Mouse (Mus musculus): Measurements from ENCODE around the gene Gpr31b. TPM values are rescaled to one million over a fixed set of nuclear protein-coding genes. Genes with fewer than 3 reads are reported as not detected.
"Not testable (repeated sequence)": the region's sequence is repeated elsewhere in the genome, so short reads cannot be mapped to it uniquely, and the experiment has no call there.

Gene Gpr31b
- total RNA-seq (2021) (under 1 TPM in 1 of 2 experiments, not detected in 1; 0.32 TPM), polyA plus RNA-seq (2012; rRNA removed) (0.31 TPM in 1 of 2 replicates, not detected in the other)
- long read RNA-seq, result 0 reads

- H3K36me3 ChIP-seq (ENCODE audit: control insufficient read depth, insufficient read depth, low read length); H3K79me2 ChIP-seq (replicated peaks; ENCODE audit: control insufficient read depth, insufficient read depth, low read length); H3K4me1 ChIP-seq (ENCODE audit: control insufficient read depth, insufficient read depth, low read length); H3K27ac ChIP-seq; intact Hi-C loops (cut with DNase I); DNase-seq; H3K4me3 ChIP-seq; H3K9ac ChIP-seq (ENCODE audit: low read depth, low read length); H3K27me3 ChIP-seq (ENCODE audit: control insufficient read depth, insufficient read depth, low read length): not testable (repeated sequence)
- WGBS, result 44% methylated on average over 2 of the region's 8 CpGs
These were observed at the start of gene Gpr31b for GRCm38 (mm10) chr17:13052124-13052813. Gene Gpr31b (minus strand): TSS chr17:13052296.

- intact Hi-C loops (cut with DNase I); H3K27me3 ChIP-seq (ENCODE audit: control insufficient read depth, insufficient read depth, low read length); H3K36me3 ChIP-seq (ENCODE audit: control insufficient read depth, insufficient read depth, low read length); H3K9ac ChIP-seq (ENCODE audit: low read depth, low read length); H3K27ac ChIP-seq; H3K79me2 ChIP-seq (replicated peaks; ENCODE audit: control insufficient read depth, insufficient read depth, low read length); DNase-seq; H3K4me1 ChIP-seq (ENCODE audit: control insufficient read depth, insufficient read depth, low read length); H3K4me3 ChIP-seq: not testable (repeated sequence)
- WGBS, result 66% methylated on average over 2 of the region's 4 CpGs
These were observed 40.9 kb upstream of the Gpr31b start for GRCm38 (mm10) chr17:13092960-13093359.

GRCm38 (mm10) chr17:13092100-13092764 is 40.1 kb upstream of the Gpr31b start:
- H3K9ac ChIP-seq (ENCODE audit: low read depth, low read length); H3K4me1 ChIP-seq (ENCODE audit: control insufficient read depth, insufficient read depth, low read length); DNase-seq; intact Hi-C loops (cut with DNase I); H3K27me3 ChIP-seq (ENCODE audit: control insufficient read depth, insufficient read depth, low read length); H3K36me3 ChIP-seq (ENCODE audit: control insufficient read depth, insufficient read depth, low read length); H3K79me2 ChIP-seq (replicated peaks; ENCODE audit: control insufficient read depth, insufficient read depth, low read length); H3K27ac ChIP-seq; H3K4me3 ChIP-seq: not testable (repeated sequence)
- WGBS, result 67% methylated on average over 8 of the region's 8 CpGs

- H3K4me1 ChIP-seq (ENCODE audit: control insufficient read depth, insufficient read depth, low read length); H3K9ac ChIP-seq (ENCODE audit: low read depth, low read length); intact Hi-C loops (cut with DNase I); H3K79me2 ChIP-seq (replicated peaks; ENCODE audit: control insufficient read depth, insufficient read depth, low read length); H3K36me3 ChIP-seq (ENCODE audit: control insufficient read depth, insufficient read depth, low read length); DNase-seq; H3K27ac ChIP-seq; H3K4me3 ChIP-seq; H3K27me3 ChIP-seq (ENCODE audit: control insufficient read depth, insufficient read depth, low read length): not testable (repeated sequence)
- WGBS, result no CpG with 5 or more reads among the region's 1 CpGs
These were observed 39.4 kb upstream of the Gpr31b start for GRCm38 (mm10) chr17:13091510-13091909.

- intact Hi-C loops (cut with DNase I); H3K4me1 ChIP-seq (ENCODE audit: control insufficient read depth, insufficient read depth, low read length); H3K4me3 ChIP-seq; H3K36me3 ChIP-seq (ENCODE audit: control insufficient read depth, insufficient read depth, low read length); H3K9ac ChIP-seq (ENCODE audit: low read depth, low read length); H3K27me3 ChIP-seq (ENCODE audit: control insufficient read depth, insufficient read depth, low read length); H3K79me2 ChIP-seq (replicated peaks; ENCODE audit: control insufficient read depth, insufficient read depth, low read length); H3K27ac ChIP-seq; DNase-seq: not testable (repeated sequence)
- 43% methylated on average over 4 of the region's 5 CpGs for WGBS
These were observed 17.1 kb upstream of the Gpr31b start for GRCm38 (mm10) chr17:13069227-13069626.

- DNase-seq; H3K27ac ChIP-seq; H3K4me3 ChIP-seq; H3K36me3 ChIP-seq (ENCODE audit: control insufficient read depth, insufficient read depth, low read length); H3K79me2 ChIP-seq (replicated peaks; ENCODE audit: control insufficient read depth, insufficient read depth, low read length); H3K4me1 ChIP-seq (ENCODE audit: control insufficient read depth, insufficient read depth, low read length); intact Hi-C loops (cut with DNase I); H3K27me3 ChIP-seq (ENCODE audit: control insufficient read depth, insufficient read depth, low read length); H3K9ac ChIP-seq (ENCODE audit: low read depth, low read length): not testable (repeated sequence)
- WGBS, result 100% methylated on average over 1 of the region's 4 CpGs
These were observed 15.8 kb upstream of the Gpr31b start for GRCm38 (mm10) chr17:13067864-13068385.

- intact Hi-C loops (cut with DNase I); H3K27ac ChIP-seq; H3K4me3 ChIP-seq; H3K9ac ChIP-seq (ENCODE audit: low read depth, low read length); H3K79me2 ChIP-seq (replicated peaks; ENCODE audit: control insufficient read depth, insufficient read depth, low read length); H3K4me1 ChIP-seq (ENCODE audit: control insufficient read depth, insufficient read depth, low read length); H3K36me3 ChIP-seq (ENCODE audit: control insufficient read depth, insufficient read depth, low read length); DNase-seq; H3K27me3 ChIP-seq (ENCODE audit: control insufficient read depth, insufficient read depth, low read length): not testable (repeated sequence)
- 70% methylated on average over 5 of the region's 7 CpGs for WGBS
These were observed 10.8 kb upstream of the Gpr31b start for GRCm38 (mm10) chr17:13062882-13063281.

GRCm38 (mm10) chr17:13060804-13061203 is 8.7 kb upstream of the Gpr31b start, which contains the start of gene Tcp10b:
Gene Tcp10b (plus strand): TSS chr17:13061104.
- intact Hi-C loops (cut with DNase I); H3K27ac ChIP-seq; H3K36me3 ChIP-seq (ENCODE audit: control insufficient read depth, insufficient read depth, low read length); DNase-seq; H3K27me3 ChIP-seq (ENCODE audit: control insufficient read depth, insufficient read depth, low read length); H3K4me3 ChIP-seq; H3K4me1 ChIP-seq (ENCODE audit: control insufficient read depth, insufficient read depth, low read length); H3K9ac ChIP-seq (ENCODE audit: low read depth, low read length); H3K79me2 ChIP-seq (replicated peaks; ENCODE audit: control insufficient read depth, insufficient read depth, low read length): not testable (repeated sequence)
- 85% methylated on average over 4 of the region's 4 CpGs for WGBS

Measured in heart, adult 2 months (tissue).